Mouse (Mus musculus): ENCODE results near the gene Gfi1b. TPM values are rescaled to one million over a fixed set of nuclear protein-coding genes. Genes with fewer than 3 reads are reported as not detected.

The Gfi1b gene
- polyA plus RNA-seq, 1 experiment from 2014 or later = 2.6 TPM

- Histone ChIP-seq H3K27me3 (ENCODE audit: control insufficient read depth, insufficient read depth, low read length) (no peaks in the 10 kb centered on the region), H3K9me3 (ENCODE audit: control insufficient read depth, low read length) (no peaks in the 10 kb centered on the region), H3K4me3 (ENCODE audit: low read depth, low read length) (no peak overlapping the region), H3K9ac (ENCODE audit: low read length) (no peak overlapping the region), H3K4me1 (ENCODE audit: control insufficient read depth, insufficient read depth, low read length) (no peaks in the 10 kb centered on the region), H3K36me3 (ENCODE audit: control insufficient read depth, insufficient read depth, low read length) (no peaks in the 10 kb centered on the region), H3K27ac (ENCODE audit: low read depth, low read length) (no peak overlapping the region), H3K4me2 (ENCODE audit: low read depth) (no peak overlapping the region)
- no peak for DNase-seq (ENCODE audit: low spot score)
- WGBS = 65% methylated on average over 1 of the region's 1 CpGs
- no peak for ATAC-seq (ENCODE audit: insufficient read depth, low FRiP score, low TSS enrichment)
Measured at GRCm38 (mm10) chr2:28632626-28633025, 10.8 kb upstream of the Gfi1b start.

- Histone ChIP-seq H3K9me3 (ENCODE audit: control insufficient read depth, low read length) (no peaks in the 10 kb centered on the region), H3K36me3 (ENCODE audit: control insufficient read depth, insufficient read depth, low read length) (no peaks in the 10 kb centered on the region), H3K4me3 (ENCODE audit: low read depth, low read length) (no peak overlapping the region), H3K4me1 (ENCODE audit: control insufficient read depth, insufficient read depth, low read length) (no peaks in the 10 kb centered on the region), H3K27me3 (ENCODE audit: control insufficient read depth, insufficient read depth, low read length) (no peaks in the 10 kb centered on the region), H3K27ac (ENCODE audit: low read depth, low read length) (no peak overlapping the region), H3K4me2 (ENCODE audit: low read depth) (no peak overlapping the region), H3K9ac (ENCODE audit: low read length) (no peak overlapping the region)
- 28% methylated on average over 4 of the region's 4 CpGs for WGBS
- ATAC-seq (ENCODE audit: insufficient read depth, low FRiP score, low TSS enrichment) (no peak), DNase-seq (ENCODE audit: low spot score) (no peak)
Measured at GRCm38 (mm10) chr2:28629911-28630381, 8.2 kb upstream of the Gfi1b start.

- Histone ChIP-seq H3K36me3 (ENCODE audit: control insufficient read depth, insufficient read depth, low read length) (no peaks in the 10 kb centered on the region), H3K4me1 (ENCODE audit: control insufficient read depth, insufficient read depth, low read length) (no peaks in the 10 kb centered on the region), H3K4me3 (ENCODE audit: low read depth, low read length) (no peak overlapping the region), H3K27me3 (ENCODE audit: control insufficient read depth, insufficient read depth, low read length) (no peaks in the 10 kb centered on the region), H3K9me3 (ENCODE audit: control insufficient read depth, low read length) (no peaks in the 10 kb centered on the region), H3K27ac (ENCODE audit: low read depth, low read length) (no peak overlapping the region), H3K9ac (ENCODE audit: low read length) (no peak overlapping the region), H3K4me2 (ENCODE audit: low read depth) (no peak overlapping the region)
- no peak for DNase-seq (ENCODE audit: low spot score)
- WGBS = 69% methylated on average over 2 of the region's 2 CpGs
- no peak for ATAC-seq (ENCODE audit: insufficient read depth, low FRiP score, low TSS enrichment)
Measured at GRCm38 (mm10) chr2:28628053-28628452, 6.3 kb upstream of the Gfi1b start.

- Histone ChIP-seq H3K9me3 (ENCODE audit: control insufficient read depth, low read length) (no peaks in the 10 kb centered on the region), H3K27ac (ENCODE audit: low read depth, low read length) (no peak overlapping the region), H3K36me3 (ENCODE audit: control insufficient read depth, insufficient read depth, low read length) (no peaks in the 10 kb centered on the region), H3K4me1 (ENCODE audit: control insufficient read depth, insufficient read depth, low read length) (no peaks in the 10 kb centered on the region), H3K4me3 (ENCODE audit: low read depth, low read length) (no peak overlapping the region), H3K4me2 (ENCODE audit: low read depth) (no peak overlapping the region), H3K27me3 (ENCODE audit: control insufficient read depth, insufficient read depth, low read length) (peaks cover 10% of the 10 kb centered on the region), H3K9ac (ENCODE audit: low read length) (no peak overlapping the region)
- ATAC-seq (ENCODE audit: insufficient read depth, low FRiP score, low TSS enrichment) (no peak), DNase-seq (ENCODE audit: low spot score) (no peak)
- WGBS = 73% methylated on average over 3 of the region's 3 CpGs
Measured at GRCm38 (mm10) chr2:28626038-28626437, 4.3 kb upstream of the Gfi1b start.

- H3K9me3 ChIP-seq (ENCODE audit: control insufficient read depth, low read length) = no peaks in the 10 kb centered on the region
- H3K4me2 ChIP-seq (ENCODE audit: low read depth) = no peak overlapping the region
- ATAC-seq (ENCODE audit: insufficient read depth, low FRiP score, low TSS enrichment) (no peak), DNase-seq (ENCODE audit: low spot score) (no peak)
- WGBS = 88% methylated on average over 3 of the region's 3 CpGs
- H3K4me3 ChIP-seq (ENCODE audit: low read depth, low read length) = no peak overlapping the region
- H3K36me3 ChIP-seq (ENCODE audit: control insufficient read depth, insufficient read depth, low read length) = no peaks in the 10 kb centered on the region
- no peak overlapping the region for H3K27ac ChIP-seq (ENCODE audit: low read depth, low read length)
- H3K27me3 ChIP-seq (ENCODE audit: control insufficient read depth, insufficient read depth, low read length) = peaks cover 15% of the 10 kb centered on the region
- H3K4me1 ChIP-seq (ENCODE audit: control insufficient read depth, insufficient read depth, low read length) = no peaks in the 10 kb centered on the region
- no peak overlapping the region for H3K9ac ChIP-seq (ENCODE audit: low read length)
Measured at GRCm38 (mm10) chr2:28624870-28625269, 3.1 kb upstream of the Gfi1b start.

- H3K4me2 ChIP-seq (ENCODE audit: low read depth) = no peak overlapping the region
- 24% methylated on average over 10 of the region's 10 CpGs for WGBS
- H3K9me3 ChIP-seq (ENCODE audit: control insufficient read depth, low read length) = no peaks in the 10 kb centered on the region
- peaks cover 15% of the 10 kb centered on the region for H3K27me3 ChIP-seq (ENCODE audit: control insufficient read depth, insufficient read depth, low read length)
- no peaks in the 10 kb centered on the region for H3K4me1 ChIP-seq (ENCODE audit: control insufficient read depth, insufficient read depth, low read length)
- ATAC-seq (ENCODE audit: insufficient read depth, low FRiP score, low TSS enrichment) = no peak
- no peak overlapping the region for H3K4me3 ChIP-seq (ENCODE audit: low read depth, low read length)
- no peak overlapping the region for H3K9ac ChIP-seq (ENCODE audit: low read length)
- no peaks in the 10 kb centered on the region for H3K36me3 ChIP-seq (ENCODE audit: control insufficient read depth, insufficient read depth, low read length)
- no peak overlapping the region for H3K27ac ChIP-seq (ENCODE audit: low read depth, low read length)
- peak; percentile 52 for DNase-seq (ENCODE audit: low spot score)
Measured at GRCm38 (mm10) chr2:28622521-28623124, 841 bp upstream of the Gfi1b start.

- Histone ChIP-seq H3K9ac (ENCODE audit: low read length) (no peak overlapping the region), H3K4me1 (ENCODE audit: control insufficient read depth, insufficient read depth, low read length) (no peaks in the 10 kb centered on the region), H3K9me3 (ENCODE audit: control insufficient read depth, low read length) (no peaks in the 10 kb centered on the region), H3K4me3 (ENCODE audit: low read depth, low read length) (no peak overlapping the region), H3K27ac (ENCODE audit: low read depth, low read length) (no peak overlapping the region), H3K36me3 (ENCODE audit: control insufficient read depth, insufficient read depth, low read length) (no peaks in the 10 kb centered on the region), H3K4me2 (ENCODE audit: low read depth) (no peak overlapping the region), H3K27me3 (ENCODE audit: control insufficient read depth, insufficient read depth, low read length) (peaks cover 15% of the 10 kb centered on the region)
- DNase-seq (ENCODE audit: low spot score) (no peak), ATAC-seq (ENCODE audit: insufficient read depth, low FRiP score, low TSS enrichment) (no peak)
- 19% methylated on average over 2 of the region's 2 CpGs for WGBS
Measured at GRCm38 (mm10) chr2:28621111-28621510, 671 bp downstream of the Gfi1b start.

GRCm38 (mm10) chr2:28620522-28620921 lies 1.3 kb downstream of the Gfi1b start:
- ATAC-seq (ENCODE audit: insufficient read depth, low FRiP score, low TSS enrichment) (no peak), DNase-seq (ENCODE audit: low spot score) (no peak)
- 61% methylated on average over 10 of the region's 10 CpGs for WGBS
- peaks cover 15% of the 10 kb centered on the region for H3K27me3 ChIP-seq (ENCODE audit: control insufficient read depth, insufficient read depth, low read length)
- no peaks in the 10 kb centered on the region for H3K36me3 ChIP-seq (ENCODE audit: control insufficient read depth, insufficient read depth, low read length)
- H3K27ac ChIP-seq (ENCODE audit: low read depth, low read length) = no peak overlapping the region
- no peak overlapping the region for H3K9ac ChIP-seq (ENCODE audit: low read length)
- no peak overlapping the region for H3K4me2 ChIP-seq (ENCODE audit: low read depth)
- no peaks in the 10 kb centered on the region for H3K9me3 ChIP-seq (ENCODE audit: control insufficient read depth, low read length)
- no peaks in the 10 kb centered on the region for H3K4me1 ChIP-seq (ENCODE audit: control insufficient read depth, insufficient read depth, low read length)
- H3K4me3 ChIP-seq (ENCODE audit: low read depth, low read length) = no peak overlapping the region

GRCm38 (mm10) chr2:28619369-28619768 lies 2.4 kb downstream of the Gfi1b start:
- DNase-seq (ENCODE audit: low spot score) (no peak), ATAC-seq (ENCODE audit: insufficient read depth, low FRiP score, low TSS enrichment) (no peak)
- 92% methylated on average over 6 of the region's 6 CpGs for WGBS
- Histone ChIP-seq H3K36me3 (ENCODE audit: control insufficient read depth, insufficient read depth, low read length) (no peaks in the 10 kb centered on the region), H3K27ac (ENCODE audit: low read depth, low read length) (no peak overlapping the region), H3K27me3 (ENCODE audit: control insufficient read depth, insufficient read depth, low read length) (peaks cover 15% of the 10 kb centered on the region), H3K4me3 (ENCODE audit: low read depth, low read length) (no peak overlapping the region), H3K9ac (ENCODE audit: low read length) (no peak overlapping the region), H3K4me2 (ENCODE audit: low read depth) (no peak overlapping the region), H3K9me3 (ENCODE audit: control insufficient read depth, low read length) (no peaks in the 10 kb centered on the region), H3K4me1 (ENCODE audit: control insufficient read depth, insufficient read depth, low read length) (no peaks in the 10 kb centered on the region)

Data from neural tube, embryonic 11.5 days (tissue).